Mouse (Mus musculus): ENCODE measurements around the gene Zeb2.

DNA sequence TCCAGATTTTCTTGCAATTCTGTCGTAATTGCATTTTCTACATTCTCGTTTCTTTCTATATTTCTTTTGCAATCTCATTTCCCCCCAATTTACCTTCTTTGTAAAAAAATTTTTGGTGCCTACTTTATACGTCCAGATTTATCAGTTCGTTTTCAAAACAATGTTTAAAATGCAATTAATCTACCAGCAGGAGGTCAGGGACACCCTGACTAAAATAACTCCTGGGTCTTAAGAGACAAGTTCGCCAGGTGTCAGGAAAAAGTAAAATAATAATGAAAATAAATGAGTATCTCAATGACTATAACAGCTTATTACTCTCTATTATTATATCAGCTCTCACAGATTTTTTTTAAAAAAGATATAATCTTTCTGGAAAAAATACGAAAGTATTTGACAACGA lies 397 bp upstream of the Zeb2 start:
- TF ChIP-seq POLR2A (IDR thresholded peaks at IDR 0.05; ENCODE audit: insufficient read depth, low read depth, low read length), result no peak
- peak; percentile 11; the same call in 1 of the 2 replicates for TF ChIP-seq CTCF (IDR thresholded peaks at IDR 0.05)
